Mouse (Mus musculus) gastrocnemius, postnatal 36 days (tissue): Measurements from ENCODE around the gene P4ha2. TPM values are rescaled to one million over a fixed set of nuclear protein-coding genes. Genes with fewer than 3 reads are reported as not detected.
"Not testable (repeated sequence)": the region's sequence is repeated elsewhere in the genome, so short reads cannot be mapped to it uniquely, and the experiment has no call there.

Experiments
- DNase-seq, 2 experiments: peaks; one replicate each; pipeline ENCODE4 v3.0.0; 2022
- intact Hi-C: fragments of 180-260 bp; cut with DNase I; formaldehyde crosslinking; loops from one replicate; pipeline ENCODE4 v1.15.1; 2025
- total RNA-seq, 2 experiments: library from RNA; stranded (reverse); gene quantifications; 2 replicates each; pipeline ENCODE4 v1.2.3; 2021

P4ha2 gene
- total RNA-seq, 2 experiments from 2014 or later, result 23.3 to 31.7 TPM

DNA sequence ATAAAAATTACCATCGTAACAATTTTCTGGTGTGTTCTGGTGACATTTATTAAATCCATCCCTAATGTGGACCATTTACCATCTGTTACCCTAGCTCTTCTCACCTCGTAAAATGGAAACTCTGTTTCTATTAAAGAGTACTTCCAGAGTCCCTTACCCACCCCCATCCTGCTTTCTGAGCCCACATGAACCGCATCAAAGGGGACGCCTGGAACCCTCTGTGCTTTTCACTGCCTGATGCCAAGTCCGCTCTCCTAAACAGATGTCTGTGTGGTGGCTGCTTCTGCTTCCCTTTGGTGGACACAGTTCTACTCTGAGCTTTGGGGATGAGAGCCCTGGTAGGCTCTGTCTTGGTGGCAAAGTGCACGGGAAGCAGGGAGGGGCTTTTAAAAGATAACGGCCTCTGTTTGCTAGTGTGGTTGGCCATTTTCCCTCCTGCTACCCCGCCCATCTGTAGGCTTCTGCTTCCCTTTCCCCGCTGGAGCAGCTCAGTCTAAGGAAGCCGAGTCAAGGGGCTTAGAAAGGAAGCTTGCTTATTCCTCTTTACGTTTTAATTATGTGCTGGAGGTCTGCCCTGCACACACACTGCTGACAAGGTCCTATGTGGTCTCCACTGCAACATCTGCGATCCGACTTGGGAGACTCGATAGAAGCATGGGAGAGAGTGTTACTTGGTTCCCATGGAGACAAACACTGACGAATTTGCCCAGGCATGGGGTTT lies 26.9 kb downstream of the P4ha2 start:
- intact Hi-C loops, result no loop called here

DNA sequence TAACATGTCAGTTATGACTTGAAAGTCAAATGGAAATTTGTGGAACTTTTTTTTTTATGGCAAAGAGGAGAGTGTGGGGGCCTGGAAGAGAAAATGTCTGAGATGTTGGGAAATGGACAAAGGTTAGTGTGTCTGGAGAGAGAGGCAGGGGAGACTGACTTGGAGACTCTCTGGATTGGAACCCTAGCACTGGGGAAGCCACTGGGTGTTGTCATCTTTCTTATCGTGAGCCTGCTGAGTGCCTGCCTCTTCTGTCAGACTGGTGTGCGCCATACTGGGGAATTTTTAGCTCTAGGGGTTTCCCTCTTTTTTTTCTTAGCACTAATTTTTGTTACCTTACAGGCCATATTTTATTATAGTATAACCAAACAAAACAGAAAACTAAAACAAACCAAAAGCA lies 27.5 kb downstream of the P4ha2 start:
- intact Hi-C loops, result no loop called here
- no peak for DNase-seq

More for the DNA sequence above, 26.9 kb downstream of the P4ha2 start:
- no peak for DNase-seq

GRCm38 (mm10) chr11:54129955-54130354 lies 30.1 kb downstream of the P4ha2 start:
- intact Hi-C loops, result no loop called here
- DNase-seq, result no peak

GRCm38 (mm10) chr11:54130721-54131120 lies 30.8 kb downstream of the P4ha2 start:
- intact Hi-C loops, result no loop called here
- DNase-seq, result no peak

DNA sequence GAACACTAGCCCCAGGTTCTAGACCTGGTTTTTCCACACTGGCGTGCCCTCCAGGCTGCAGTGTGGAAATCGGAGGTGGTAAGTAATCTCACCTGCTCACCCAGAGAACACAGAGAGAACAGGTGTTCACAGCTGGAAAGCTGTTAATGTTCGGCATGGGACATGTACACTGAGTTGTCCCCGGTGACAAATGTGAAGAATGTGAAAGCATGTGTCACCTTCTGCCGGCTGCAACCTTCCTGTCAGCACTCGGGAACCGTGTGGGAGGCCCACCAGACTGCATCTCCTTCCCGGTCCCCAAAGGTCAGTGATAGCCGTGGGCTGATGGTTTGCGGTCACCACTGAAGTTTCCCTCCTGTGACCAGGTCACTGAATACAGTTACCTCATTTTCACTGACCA lies 32.4 kb downstream of the P4ha2 start:
- no peak for DNase-seq
- intact Hi-C loops, result no loop called here

GRCm38 (mm10) chr11:54134905-54135304 lies 35.0 kb downstream of the P4ha2 start:
- intact Hi-C loops, result no loop called here
- DNase-seq, result no peak

DNA sequence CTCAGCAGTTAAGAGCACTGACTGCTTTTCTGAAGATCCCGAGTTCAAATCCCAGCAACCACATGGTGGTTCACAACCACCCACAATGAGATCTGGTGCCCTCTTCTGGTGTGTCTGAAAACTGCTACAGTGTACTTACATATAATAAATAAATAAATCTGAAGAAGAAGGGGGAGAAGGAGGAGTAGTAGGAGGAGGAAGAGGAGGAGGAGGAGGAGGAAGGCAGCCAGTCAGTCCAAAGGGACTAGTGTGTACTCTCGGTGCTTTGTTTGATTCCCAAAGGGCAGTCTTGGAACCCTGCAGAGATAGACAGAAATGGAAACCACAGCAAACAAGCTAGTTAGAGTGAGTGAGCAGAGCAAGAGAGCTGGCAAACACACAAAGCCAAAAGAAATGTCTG lies 40.3 kb downstream of the P4ha2 start:
- DNase-seq, intact Hi-C loops: not testable (repeated sequence)

DNA sequence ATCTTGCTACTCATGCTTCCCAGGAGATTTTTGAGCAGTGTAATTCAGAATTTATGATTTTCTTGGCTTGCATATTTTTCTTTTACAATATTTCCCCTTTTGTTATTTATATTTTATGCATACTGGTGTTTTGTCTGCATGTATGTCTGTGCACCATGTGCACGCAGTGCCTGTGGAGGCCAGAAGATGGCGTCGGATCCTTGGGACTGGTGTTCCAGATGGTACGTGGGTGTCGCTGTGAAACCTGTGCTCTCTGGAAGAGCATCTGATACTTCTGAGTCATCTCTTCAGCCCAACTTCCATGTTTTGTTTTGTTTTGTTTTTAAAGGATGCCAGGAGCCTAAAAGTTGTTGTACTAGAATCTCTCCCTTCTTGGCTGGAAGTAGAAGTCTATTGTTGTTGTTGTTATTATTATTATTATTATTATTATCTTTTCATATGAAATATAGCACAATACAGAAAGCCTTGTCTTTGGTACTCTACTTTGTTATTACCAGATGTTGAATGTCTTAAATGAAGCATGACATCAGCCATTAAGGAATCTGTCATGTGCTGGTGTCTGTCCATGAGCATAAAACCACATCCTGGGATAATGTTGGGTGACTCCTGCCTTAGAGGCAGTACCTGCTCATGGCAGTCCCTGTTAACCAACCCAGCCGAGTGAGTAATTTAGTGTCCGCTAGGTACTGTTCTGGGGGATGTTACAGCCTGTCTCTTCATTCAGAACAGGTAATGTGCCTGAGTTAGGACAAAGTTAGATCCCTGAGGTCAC lies 41.5 kb downstream of the P4ha2 start:
- intact Hi-C loops, result no loop called here
- DNase-seq, result no peak

DNA sequence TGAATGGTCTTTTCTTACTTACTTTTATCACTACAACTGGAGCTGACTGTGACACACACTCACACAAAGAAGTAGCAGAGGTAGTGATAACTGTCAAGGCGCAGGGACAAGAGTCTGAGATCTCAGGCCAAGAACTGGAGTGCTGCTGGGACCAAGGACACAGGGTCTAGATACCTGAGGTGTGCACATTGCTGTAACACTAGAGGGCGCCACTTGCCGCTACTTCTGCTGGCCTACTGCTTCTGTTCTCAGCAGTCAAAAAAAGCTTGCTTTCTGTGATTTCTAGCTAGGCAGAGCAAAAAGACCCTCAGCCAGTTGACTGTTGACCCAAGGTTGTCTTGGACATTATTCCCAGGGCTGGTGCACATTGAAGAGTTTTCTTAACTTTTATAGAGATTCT lies 45.0 kb downstream of the P4ha2 start:
- peak; percentile 43 to 63 for DNase-seq
- intact Hi-C loops, result loop anchor here (2.0 kb wide), 1 partner anchor 108 kb away; no protein-coding TSS in a partner anchor

DNA sequence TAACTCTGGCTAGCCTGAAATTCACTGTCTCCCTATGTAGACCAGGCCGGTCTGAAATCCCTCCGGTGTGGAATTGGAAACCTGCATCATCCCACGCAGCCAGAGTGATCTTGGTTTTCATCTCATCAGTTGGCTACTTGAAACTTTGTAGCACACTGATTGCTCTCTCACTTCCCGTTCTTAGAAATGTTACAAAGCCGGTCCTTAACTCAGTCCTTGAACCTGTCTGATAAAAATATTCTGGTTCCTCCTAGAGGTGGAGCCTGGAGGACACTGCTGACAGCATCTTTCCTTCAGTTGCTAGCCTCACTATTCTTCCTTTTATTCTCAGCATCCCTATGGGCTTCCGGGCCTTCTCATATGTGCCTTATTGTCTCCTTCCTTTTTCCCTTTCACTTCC lies 46.1 kb downstream of the P4ha2 start:
- DNase-seq, result no peak
- intact Hi-C loops, result loop anchor here (2.0 kb wide), 2 partner anchors 107 to 213 kb away; no protein-coding TSS in a partner anchor

DNA sequence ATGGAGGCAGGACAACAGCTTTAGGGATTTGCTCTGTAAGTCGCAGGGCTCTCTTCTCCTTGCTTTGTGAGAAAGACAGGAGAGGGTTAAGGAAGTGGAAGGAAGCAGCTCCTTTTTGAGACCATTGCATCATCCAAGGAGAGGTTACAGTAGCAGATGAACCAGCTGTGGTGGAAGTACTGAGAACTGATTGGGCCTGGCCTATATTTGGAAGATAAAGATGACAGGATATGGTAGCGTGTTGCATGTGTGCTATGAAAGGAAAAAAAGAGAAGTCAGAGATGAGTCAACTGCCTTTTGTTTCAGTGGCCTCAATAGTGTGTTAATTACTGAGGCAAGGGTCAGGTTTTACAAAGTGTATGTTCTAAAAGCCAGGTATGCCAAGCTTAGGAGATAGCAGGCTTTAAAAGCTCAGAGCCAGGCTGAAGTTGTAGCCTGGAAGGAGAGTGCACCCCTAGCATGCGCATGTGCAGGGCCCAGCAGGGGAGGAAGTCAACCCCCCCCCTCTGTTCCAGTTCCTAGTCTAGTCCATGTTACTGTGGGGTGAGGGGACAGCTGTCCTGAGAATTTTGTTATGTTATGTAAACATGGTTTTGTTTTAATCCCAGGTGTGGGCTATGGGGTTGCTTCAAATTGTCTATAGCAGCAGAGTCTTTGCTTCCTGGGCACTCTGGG lies 50.0 kb downstream of the P4ha2 start:
- intact Hi-C loops, result no loop called here
- DNase-seq, result no peak

DNA sequence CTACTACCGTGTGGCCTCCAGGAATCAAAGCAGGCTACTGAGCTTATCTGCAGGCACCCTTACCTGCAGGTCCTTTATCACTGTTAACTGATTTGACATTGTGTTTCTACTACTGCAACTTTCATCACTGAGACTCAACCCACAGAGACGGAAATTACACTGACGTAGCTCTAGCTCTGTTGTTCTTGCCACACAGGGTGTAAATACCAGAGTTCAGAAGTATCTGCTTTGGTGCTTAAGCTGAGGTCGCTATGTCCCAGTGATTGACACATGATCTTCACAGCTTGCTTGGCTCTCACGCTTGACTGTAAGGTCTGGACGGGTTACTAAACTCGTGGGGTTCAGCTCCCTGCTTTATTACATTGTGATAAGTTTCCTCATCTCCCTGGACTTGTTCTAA lies 51.2 kb downstream of the P4ha2 start:
- intact Hi-C loops, result no loop called here
- DNase-seq, result no peak

DNA sequence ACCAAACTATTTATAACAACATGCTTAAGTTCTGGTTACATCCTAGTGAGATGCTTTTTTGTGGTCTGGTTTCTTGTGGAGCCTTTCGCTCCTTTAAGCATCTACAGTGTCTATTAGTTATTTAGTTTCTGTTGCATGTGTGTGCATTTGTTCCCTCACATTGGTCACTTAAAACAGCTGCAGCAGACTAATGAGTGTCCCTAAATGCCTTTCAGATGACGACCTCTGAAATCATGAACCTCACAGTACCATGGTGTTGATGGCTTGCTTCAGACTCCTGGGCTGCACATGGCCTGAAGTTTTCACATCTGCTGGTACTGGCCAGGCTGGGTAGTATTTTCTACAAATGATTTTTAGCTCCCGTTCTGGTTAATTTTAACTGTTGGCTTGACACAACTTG lies 53.1 kb downstream of the P4ha2 start:
- DNase-seq, result no peak
- intact Hi-C loops, result no loop called here

DNA sequence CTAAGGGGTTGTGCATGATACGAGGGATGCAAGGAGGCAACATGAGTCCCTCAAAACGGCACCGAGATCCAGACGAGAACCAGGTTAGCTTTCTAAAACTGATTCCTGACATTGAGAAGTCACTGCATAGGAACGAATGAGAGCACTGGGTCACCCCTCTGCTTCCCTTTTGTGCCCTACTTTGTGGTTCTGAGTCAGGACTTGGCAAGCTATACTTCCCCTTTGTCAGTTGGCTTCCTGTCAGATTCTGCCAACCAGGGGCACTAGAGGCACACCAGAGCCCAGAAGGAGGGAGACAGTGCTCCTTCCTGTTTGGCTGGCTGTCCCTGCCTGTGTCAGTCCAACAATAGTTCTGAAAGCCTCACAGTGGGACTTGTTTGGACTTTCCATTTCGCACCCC lies 56.0 kb downstream of the P4ha2 start:
- intact Hi-C loops, result no loop called here
- no peak for DNase-seq

GRCm38 (mm10) chr11:54156504-54156903 lies 56.6 kb downstream of the P4ha2 start:
- intact Hi-C loops, result no loop called here

DNA sequence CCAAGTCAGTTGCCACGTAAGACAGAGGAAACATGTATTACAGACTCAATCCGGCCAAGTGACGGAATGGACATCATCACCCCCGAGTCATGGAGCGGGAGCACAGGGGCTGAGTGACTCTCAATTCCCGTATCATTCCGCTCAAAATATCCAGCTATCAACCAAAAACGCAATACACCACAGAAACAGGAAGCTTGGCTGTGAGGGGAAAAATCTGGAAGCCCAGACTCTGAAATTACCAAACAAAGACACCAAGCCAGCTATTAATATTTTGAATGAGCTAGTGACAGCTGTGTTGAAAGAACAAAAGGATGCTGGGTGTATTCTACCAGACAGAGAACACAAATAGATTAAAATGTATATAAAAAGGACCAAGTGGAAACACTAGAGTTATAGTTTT lies 57.7 kb downstream of the P4ha2 start:
- intact Hi-C loops, result no loop called here
- no peak for DNase-seq

More at GRCm38 (mm10) chr11:54156504-54156903, 56.6 kb downstream of the P4ha2 start:
- no peak for DNase-seq

DNA sequence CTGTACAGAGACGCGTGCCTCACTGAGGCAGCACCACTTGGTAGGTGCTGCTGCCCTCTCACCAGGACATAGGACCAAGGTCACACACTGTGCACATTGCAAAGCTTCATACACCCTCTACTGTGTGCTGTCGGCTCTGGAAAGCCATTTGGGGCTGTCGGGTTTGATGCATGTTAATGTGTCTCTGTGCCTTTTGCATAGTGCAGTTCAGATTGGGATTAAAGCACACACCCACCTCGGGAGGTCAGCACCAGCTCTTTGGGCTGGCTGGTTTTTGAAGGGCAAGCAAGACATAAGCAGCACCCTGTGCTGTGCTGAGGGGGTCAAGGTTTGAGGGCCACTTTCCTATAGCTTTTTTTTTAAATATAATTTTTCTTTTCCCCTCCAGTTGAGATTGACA lies 60.5 kb downstream of the P4ha2 start:
- no peak for DNase-seq
- intact Hi-C loops, result no loop called here

- no peak for DNase-seq
- intact Hi-C loops, result no loop called here
Observed at GRCm38 (mm10) chr11:54160920-54161319, 61.0 kb downstream of the P4ha2 start.

GRCm38 (mm10) chr11:54161514-54161913 lies 61.6 kb downstream of the P4ha2 start:
- intact Hi-C loops, result no loop called here

DNA sequence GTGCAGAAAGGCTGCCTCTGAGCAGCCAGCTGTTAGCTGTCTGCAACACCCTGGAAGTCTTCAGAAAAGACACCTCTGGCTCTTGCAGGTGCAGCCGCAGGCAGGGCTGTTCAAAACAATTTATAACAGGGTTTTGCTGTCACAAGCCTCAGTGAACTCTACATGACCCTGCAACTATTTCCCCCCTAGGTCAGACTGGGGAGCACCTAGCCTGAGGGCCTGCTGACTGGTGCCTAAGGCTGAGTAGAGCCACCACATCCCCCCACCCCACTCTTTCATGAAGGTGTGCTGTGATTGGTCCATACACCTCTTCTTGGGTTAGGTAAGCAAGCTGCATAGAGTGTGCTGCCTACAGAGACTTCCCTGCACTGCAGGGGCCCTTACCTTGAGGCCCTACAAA lies 63.1 kb downstream of the P4ha2 start:
- intact Hi-C loops, result no loop called here
- DNase-seq, result no peak

More at GRCm38 (mm10) chr11:54161514-54161913, 61.6 kb downstream of the P4ha2 start:
- DNase-seq, result no peak
